Mouse (Mus musculus): Measurements from ENCODE around the gene Sdhb.

The Sdhb gene

DNA sequence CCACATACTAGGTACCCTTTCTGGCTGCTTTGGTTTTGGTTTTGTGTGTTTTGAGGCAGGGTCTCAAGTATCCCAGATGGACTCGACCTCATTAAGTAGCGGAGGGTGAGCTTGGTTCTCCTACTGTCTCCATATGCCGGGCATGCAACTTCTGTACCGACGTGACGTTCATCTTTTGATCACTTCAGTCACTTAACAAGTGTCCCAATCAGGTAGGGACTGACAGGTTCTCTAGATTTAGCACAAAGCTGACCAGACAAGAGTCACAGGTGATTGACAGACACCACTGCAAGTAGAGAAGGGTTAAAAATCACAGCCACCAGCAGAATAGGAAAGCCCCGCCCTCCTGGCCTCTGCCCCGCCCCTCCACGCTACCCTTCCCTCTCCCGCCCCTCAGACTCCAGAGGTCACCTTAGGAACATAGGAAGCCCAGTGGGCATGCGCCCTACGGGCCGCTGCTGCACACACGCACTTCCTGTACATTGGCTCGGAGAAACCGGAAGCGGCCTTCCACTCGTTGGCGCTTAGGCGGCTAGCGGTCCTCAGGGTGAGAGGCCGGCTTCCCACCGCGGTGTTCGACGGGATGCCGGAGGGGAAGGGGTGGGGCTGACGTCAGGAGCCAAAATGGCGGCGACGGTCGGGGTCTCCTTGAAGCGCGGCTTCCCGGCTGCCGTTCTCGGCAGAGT is at the start of gene Sdhb:
Sdhb (plus strand) TSS at position 423 of the 686 bp plus-strand sequence.
- DNase-seq (ENCODE audit: low read depth in 2 of 2, low spot score in 2 of 2): peak; percentile 89 to 91

DNA sequence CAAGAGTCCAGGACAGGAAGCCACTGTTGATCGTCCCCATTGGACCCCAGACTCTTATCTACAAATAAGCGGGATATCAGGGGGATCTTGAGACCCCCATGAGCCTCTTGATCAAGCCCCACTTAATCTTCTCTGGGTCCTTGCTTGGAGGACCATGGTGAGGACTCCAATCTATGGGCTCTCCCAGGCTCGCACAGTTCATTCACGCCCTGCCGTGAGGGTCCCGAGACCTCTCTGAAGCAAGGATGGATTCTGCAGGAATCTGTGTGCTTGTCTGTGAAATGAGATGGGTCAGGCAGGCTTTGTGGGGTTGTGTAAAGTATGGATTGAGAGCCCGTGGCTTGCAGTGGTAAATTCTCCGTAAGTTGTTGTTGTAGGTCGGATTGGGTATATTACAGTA is 49.6 kb upstream of the Sdhb start:
- DNase-seq (ENCODE audit: low read depth in 2 of 2, low spot score in 2 of 2): no peak

DNA sequence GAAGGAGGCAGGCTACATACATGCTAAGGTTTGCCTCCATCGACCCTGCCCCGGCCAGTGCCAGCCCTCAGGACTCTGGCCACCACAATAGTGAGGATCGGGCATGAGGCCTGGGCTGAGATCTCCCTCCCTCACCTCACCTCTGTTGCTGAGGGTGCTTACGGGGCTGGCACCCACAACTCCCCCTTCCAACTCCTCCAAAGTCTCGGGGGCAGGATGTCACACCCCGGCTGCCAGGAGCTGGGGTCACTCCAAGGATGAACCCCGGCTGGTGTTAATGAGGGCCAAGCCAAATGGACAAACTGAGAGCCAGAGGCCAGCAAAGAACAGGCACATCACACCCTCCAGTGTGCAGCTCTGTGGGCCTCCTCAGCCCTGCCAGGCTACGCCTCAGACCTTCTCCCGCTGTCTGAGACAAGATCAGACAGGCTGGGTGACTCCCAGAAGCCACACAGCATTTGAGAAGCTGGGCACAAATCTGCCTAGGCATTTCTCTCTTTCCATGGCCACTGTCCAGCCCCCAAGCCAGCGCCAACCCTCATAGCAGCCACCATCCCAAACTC is 48.7 kb upstream of the Sdhb start:
- DNase-seq (ENCODE audit: low read depth in 2 of 2, low spot score in 2 of 2): no peak

DNA sequence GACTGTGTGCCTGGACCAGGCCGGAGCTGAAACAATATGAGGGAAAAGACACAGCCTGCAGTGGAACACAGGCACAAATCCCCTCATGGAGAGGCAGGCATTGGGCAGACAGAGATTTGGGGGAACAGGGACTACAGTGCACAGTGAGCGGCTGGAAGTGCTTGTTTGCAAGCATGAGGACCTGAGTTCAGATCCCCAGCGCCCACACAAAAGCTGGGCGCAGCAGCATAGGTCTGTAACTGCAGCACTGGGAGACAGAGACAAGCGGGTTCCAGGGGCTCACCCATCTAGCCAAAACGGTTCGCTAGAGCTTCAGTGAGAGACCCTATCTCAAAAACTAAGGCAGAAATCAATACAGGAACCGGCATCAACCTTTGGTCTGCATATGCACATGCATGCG is 47.4 kb upstream of the Sdhb start:
- DNase-seq (ENCODE audit: low read depth in 2 of 2, low spot score in 2 of 2): no peak

DNA sequence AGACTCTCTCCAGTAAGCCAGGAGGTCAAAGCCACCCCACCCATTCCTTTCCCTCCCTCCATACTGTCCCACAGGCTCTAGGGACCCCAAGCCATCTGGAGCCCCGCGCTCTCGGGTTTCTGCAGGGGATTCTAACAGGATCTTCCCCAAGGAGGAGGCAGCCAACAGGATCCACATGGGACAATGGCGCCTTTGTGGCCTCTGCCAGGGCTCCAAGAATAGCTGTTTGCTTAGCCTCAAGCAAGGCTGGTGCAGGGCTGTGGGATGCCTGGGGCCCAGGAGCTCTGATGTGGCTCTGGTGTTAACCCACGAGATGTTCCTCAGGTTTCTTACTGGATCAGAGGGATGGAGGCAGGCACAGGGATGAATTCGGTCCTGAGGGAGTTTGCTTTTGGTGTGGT is 46.3 kb upstream of the Sdhb start:
- DNase-seq (ENCODE audit: low read depth in 2 of 2, low spot score in 2 of 2): no peak

DNA sequence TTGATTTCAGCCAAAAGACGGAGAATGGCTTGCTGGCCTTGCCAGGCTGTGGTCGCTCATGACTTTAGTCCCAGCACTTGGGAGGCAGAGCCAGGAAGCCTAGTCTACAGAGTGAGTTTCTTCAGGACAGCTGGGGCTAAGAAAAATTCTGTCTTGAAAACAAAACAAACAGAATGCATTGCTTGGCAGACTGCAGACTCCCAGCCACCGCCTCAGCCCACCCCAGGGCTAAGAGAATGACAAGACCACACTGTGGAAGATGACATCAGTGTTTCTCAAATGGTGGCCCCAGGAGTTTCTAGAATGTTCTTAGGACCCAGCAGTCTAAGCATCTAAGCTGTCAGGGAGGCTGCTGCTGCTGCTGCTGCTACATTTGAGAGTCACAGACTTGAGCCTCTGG is 45.8 kb upstream of the Sdhb start:
- DNase-seq (ENCODE audit: low read depth in 2 of 2, low spot score in 2 of 2): no peak

DNA sequence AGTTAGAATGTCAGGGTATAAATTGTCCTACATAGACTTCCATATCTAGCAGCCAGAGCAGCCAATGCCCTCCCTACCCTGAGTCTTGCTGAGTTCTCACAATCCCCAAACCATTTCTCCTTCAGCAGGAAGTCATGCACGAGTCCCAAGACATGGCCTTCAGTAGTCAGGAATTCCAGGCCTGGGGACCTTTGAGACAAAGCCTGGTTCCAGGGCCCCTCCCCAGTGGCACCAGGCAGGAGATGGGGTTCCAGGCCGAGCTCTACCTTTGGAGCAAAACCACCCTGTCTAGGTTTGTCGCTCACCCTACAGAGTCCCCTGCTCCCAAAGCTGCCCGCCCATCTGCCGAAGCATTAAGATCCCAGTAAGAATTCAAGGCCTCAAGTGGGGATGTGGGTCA is 44.7 kb upstream of the Sdhb start:
- no peak for DNase-seq (ENCODE audit: low read depth in 2 of 2, low spot score in 2 of 2)

DNA sequence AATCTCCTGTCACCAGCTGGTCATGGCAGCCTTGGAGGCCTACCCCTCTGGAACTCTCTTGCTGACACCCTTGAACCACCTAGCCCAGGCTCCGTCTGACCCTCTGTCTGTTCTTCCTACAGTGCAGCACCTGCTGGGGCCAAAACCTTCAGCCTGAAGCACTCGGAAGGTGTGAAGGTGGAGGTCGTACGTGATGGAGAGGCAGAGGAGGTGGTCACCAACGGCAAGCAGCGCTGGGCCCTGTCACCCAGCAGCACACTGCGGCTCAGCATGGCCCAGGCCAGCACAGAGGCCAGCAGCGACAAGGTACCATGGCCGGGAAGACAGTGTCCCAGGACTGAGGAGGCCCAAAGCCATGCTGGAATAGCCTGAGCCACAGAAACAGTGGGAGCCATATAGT is 43.6 kb upstream of the Sdhb start:
- DNase-seq (ENCODE audit: low read depth in 2 of 2, low spot score in 2 of 2): no peak

DNA sequence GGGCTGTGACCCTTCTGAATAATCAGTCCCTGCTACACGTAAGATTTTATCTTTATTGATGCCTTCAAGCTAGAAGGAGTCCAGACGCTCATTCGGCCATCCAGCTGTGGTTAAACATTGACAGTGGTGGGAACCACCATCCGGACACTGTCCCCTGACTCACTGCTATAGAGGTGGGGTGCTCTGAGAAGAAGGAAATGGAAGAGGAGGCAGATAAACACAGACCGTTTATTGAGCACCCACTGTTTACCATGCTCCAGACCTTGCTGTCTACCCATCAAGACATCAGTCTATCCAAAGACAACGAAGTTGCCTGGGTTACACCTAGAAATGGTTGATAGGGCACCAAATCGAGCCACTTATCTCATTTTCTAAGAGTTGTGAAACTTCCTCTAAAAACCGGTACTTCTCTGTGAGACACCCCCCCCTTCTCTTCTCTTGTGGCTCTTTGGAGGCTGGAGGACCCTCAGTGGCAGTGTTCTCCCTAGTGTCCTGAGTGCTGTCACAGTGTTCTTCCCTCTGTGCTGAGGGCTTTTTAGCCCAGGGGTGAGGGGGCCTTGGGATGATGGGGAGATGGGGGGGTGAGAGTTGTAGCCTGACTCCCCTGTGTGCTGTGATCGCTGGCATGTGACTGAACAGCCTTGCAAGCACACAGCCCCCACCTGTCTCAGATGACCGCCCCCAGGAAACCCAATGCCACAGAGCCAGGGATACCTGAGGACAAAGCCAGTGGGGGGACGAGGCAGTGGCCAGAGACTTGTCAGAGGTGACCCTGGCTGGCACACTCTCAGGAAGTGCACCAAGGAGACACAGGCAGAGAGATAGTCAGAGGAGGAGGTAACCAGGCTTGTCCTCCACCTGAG is 40.8 kb upstream of the Sdhb start:
- DNase-seq (ENCODE audit: low read depth in 2 of 2, low spot score in 2 of 2): no peak

DNA sequence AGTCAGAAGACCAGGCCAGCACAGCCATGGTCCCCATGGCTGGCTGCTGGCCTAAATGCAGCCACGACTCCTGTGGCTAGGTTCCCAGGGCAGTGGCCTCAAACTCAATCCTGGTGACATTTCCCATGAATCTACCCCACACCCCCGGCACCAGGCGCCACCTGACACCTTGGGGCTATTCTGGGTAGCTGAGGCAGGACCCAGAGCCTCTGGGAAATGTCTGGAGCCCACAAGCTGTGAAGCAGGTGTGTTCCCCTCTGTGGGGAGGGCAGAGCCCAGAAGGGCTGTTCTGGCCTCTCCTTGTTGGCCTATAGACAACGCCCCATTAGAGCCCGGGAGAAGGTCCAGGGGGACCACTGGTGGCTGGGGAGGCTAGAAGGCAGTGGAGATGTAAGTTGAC is 38.5 kb upstream of the Sdhb start:
- DNase-seq (ENCODE audit: low read depth in 2 of 2, low spot score in 2 of 2): no peak

DNA sequence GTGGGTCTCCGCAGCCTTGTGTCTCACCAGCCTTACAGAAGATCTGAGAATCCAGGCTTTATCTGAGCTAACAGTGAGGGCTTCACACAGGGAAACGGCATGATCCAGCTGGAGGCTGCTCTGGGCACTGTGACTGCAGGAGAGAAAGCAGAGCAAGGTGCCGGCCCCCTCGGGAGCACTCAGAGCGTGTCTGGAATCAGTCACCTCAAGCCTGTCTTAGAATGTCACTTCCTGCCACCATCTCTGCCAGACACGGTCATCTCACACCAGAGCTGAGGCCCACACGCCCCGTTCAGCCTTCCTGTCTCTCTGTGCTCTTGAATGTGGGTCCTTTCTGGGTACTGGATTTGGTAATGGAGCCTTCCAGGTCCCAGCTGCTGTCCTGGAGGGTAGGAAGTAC is 35.4 kb upstream of the Sdhb start:
- DNase-seq (ENCODE audit: low read depth in 2 of 2, low spot score in 2 of 2): no peak

DNA sequence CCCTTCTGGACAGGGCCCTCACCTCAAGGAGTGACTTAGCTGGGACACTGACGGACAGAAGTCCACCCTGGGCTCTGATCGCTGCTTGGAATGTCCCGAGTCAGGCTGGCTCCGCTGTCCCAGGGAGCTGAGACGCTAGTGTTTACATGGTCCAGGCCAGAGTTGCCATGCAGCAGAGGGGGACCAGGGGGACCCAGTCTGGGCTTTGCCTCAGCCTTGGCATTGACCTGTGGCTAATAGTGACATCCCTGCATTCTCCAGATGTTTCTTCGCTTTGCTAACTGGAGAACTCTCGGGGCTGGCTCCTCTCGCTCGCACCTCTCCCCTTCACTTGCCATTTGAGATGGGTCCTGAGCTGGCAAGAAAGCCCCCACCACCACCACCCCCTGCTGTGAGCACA is 32.7 kb upstream of the Sdhb start:
- DNase-seq (ENCODE audit: low read depth in 2 of 2, low spot score in 2 of 2): no peak

DNA sequence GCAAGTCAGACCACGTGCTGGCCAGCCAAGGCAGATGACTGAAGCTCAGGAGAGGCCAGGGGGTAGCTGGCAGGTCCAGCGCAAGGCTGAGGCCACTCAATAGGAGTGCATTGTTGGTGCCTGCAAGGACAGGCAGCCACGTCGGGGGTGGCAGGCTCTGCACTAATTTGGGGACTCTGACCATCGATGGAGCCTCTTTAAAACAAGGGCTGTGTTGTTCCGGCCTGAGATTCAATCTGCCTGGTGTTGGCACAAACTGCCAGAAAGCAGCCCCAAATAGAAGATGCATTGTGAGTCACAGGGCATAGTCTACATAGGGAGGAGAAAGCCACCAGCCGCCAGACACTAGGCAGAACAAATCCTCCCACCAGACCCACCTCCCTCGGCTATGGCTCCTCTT is 31.3 kb upstream of the Sdhb start:
- DNase-seq (ENCODE audit: low read depth in 2 of 2, low spot score in 2 of 2): no peak

DNA sequence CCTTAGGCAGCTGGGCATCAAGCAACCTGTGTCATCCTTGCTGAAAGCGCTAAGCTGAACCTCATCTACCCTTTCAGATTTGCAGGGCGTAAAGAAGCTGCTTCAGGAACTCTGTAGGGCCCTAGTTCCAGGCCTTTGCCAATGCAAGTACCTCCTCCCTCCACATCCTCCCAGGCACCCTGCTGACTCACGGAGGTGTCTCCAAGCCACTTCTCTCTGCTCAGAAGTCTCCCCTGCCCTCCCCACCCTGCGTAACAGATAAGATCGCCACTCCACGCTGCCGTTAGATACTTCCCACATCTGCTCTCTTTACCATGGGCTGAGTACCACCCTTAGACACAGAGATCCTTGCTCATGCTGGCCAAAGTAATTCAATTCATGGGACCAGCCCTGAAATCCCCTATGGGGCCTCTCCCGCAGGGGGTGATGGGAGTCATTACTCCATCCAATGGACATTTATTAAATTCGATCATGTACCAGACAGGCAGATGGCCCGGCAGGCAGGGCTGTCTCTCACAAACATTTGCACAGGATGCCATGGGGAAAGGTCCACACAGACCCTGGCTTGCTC is 30.0 kb upstream of the Sdhb start:
- no peak for DNase-seq (ENCODE audit: low read depth in 2 of 2, low spot score in 2 of 2)

DNA sequence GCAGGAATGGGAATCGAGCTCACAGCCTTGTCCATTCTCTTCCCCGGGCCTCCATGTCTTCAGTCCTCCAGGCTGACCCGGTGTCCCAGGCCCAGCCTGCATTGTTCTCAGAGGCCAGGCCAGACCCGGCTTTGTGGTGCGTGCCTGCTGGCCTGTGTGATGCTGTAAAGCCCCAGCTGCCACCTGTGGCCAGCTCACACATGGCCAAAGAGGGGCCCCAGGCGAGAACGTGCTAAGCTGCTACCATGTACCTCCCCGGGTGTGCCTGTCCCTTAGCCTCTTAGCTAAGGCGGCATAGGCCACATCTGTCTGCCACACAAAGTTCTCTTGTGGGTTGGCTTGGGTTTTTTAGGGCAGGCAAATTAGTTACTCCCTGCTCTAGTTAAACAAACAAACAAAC is 25.4 kb upstream of the Sdhb start:
- DNase-seq (ENCODE audit: low read depth in 2 of 2, low spot score in 2 of 2): no peak

DNA sequence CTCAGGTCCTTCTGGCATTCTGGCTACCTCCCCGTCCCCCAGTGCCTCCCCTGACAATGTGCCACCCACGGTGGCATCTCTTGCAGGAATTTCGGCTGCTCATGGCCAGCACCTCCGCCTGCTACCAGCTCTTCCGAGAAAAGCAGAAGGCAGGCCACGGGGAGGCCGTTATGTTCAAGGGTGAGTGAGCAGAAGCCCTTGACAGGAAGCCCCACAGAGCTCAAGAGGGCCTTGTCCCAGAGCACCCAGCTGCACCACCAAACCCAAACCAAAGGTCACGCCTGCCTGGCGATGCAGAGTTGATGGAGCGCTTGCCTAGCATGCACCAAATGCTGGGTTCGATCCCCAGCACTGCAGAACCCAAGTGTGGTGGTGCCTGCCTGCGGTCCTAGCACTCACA is 16.6 kb upstream of the Sdhb start:
- DNase-seq (ENCODE audit: low read depth in 2 of 2, low spot score in 2 of 2): no peak

DNA sequence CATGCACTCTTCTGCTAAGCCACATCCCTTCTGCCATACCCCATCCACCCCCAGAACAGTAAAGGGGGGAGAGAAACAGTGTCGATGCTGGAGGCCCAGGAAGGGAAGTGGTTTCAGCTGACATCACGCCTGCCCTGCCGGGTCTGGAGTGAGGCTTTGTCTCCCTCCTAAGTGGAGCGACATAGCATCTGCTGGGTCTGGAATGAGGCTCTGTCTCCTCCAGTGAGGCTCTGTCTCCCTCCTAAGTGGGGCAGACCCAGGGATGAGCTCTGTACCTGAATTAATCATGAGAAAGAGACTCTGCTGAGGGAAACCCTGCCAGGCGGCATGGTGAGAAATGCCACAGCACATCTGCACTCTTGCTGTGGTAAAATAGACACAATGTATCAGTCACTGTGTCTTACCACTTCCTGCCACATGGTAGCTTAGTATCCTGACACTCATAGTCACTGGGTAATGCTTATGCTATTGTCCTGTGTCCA is 16.0 kb upstream of the Sdhb start:
- DNase-seq (ENCODE audit: low read depth in 2 of 2, low spot score in 2 of 2): peak; percentile 79 to 86

DNA sequence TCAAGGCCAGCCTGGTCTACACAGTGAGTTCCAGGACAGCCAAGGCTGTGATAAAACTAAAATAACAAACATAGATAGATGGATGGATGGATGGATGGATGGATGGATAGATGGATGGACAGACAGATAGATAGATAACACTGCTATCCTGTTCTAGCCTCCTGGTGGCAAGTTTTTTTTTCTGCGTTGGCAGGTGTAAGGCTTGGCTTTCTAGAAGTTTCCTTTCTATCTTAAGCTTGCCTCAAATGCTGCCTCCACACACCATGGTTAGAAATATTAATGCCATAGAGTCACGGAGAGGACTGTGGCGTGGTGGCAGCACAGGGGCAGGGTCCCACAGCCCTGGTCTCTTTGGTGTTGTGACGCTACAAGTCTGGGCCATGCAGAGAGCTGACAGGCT is 15.4 kb upstream of the Sdhb start:
- no peak for DNase-seq (ENCODE audit: low read depth in 2 of 2, low spot score in 2 of 2)

DNA sequence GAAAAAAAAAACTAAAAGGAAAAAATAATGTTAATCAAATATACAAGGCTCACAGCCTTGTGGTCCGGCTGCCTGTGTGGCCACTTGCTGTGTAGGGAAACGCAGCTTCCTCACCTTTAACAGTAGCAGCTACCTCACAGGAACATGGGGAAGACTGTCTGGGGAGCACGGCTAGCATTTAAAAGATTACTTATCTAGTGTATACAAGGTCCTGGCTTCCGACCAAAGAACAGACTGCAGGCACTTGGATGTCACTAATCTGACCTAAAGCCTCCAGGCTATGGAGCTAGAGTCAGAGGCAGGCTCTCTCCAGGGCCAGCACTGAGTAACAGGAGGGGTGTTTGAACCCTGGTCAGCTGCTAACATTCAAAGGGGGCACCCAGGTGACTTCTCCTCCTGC is 15.0 kb upstream of the Sdhb start:
- DNase-seq (ENCODE audit: low read depth in 2 of 2, low spot score in 2 of 2): no peak

DNA sequence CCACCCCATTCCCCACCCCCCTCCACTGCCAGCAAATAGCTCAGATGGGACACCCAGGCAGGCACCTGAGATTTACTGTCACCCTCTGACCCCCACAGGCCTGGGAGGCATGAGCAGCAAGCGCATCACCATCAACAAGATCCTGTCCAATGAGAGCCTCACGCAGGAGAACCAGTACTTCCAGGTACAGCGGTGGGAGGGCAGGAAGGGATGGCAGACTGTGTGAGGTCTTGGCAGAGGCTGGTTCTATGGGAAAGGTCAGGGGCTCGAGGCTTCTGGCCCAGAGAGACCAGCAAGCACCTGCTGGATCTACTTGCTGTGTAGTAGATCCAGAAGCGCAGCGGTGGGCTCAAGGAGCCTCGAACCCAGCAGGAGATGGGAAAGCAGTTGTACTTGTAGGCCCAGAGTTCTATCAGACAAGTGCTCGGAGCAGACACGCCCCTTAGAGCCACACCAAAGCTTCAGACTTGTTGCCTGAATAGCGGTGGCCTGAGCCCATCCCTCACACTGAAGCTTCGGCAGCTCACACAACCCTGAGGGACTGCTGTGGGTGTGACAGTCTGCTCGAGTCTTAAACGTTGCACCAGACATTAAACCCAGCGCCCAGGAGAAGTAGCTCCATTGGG is 14.3 kb upstream of the Sdhb start:
- DNase-seq (ENCODE audit: low read depth in 2 of 2, low spot score in 2 of 2): no peak
